Mouse (Mus musculus) small intestine, adult 2 months (tissue): ENCODE data around the gene Mmp1b.

Experiments used
- CTCF ChIP-seq: fragments of 200-500 bp; IDR thresholded peaks from 2 replicates; pipeline ENCODE4 v1.5.1; 2012; ENCODE audit warnings: low read depth, mild to moderate bottlenecking, control low read depth, inconsistent platforms, low read length, moderate library complexity, mixed read lengths; ENCODE audit not compliant: insufficient replicate concordance, insufficient read length; ENCODE audit errors: extremely low read depth
- POLR2A ChIP-seq: fragments of 200-500 bp; IDR thresholded peaks from 2 replicates; pipeline ENCODE4 v1.6.1; 2012; ENCODE audit warnings: low read depth, mild to moderate bottlenecking, control low read depth, inconsistent platforms, low read length, moderate library complexity

- TF ChIP-seq POLR2A (no peak), CTCF (no peak)
Measured at GRCm38 (mm10) chr9:7354535-7354934, 33.3 kb downstream of the Mmp1b start.
